8 mouse cellular contexts compared by ENCODE assay signal in genomic region chr17:26138901-26139381, GRCm38 (mm10). TPM values are rescaled to one million over a fixed set of nuclear protein-coding genes. Genes with fewer than 3 reads are reported as not detected.
DNase-seq lines count a peak whose midpoint lies in the region; ATAC-seq and TF ChIP-seq lines count a peak whose summit lies in the region.

No protein-coding gene starts in this region.

- peaks cover 0 to 5% of the 10 kb centered on the region in 2 experiments; a peak in 1 of 4 replicates for H3K4me1 ChIP-seq in ES-E14 (ENCODE audit: control insufficient read depth in 2 of 2, insufficient read depth in 2 of 2, low read length in 2 of 2, poor library complexity in 1 of 2)
- peaks cover 21% of the 10 kb centered on the region for H3K4me1 ChIP-seq in hindbrain, embryonic 12.5 days
- peaks cover 8% of the 10 kb centered on the region; the same call in 1 of the 2 replicates for H3K4me1 ChIP-seq in liver, postnatal 0 days (ENCODE audit: insufficient read depth)
- H3K4me1 ChIP-seq in stomach, embryonic 14.5 days (ENCODE audit: control insufficient read depth, insufficient read depth, low read length): peaks cover 13% of the 10 kb centered on the region; the same call in 1 of the 2 replicates

- no peaks in the 10 kb centered on the region for H3K27me3 ChIP-seq in hindbrain, embryonic 12.5 days
- no peaks in the 10 kb centered on the region for H3K27me3 ChIP-seq in liver, postnatal 0 days (ENCODE audit: insufficient read depth, low read length)
- H3K27me3 ChIP-seq in stomach, embryonic 14.5 days (ENCODE audit: control insufficient read depth, insufficient read depth, low read length): no peaks in the 10 kb centered on the region

- in situ Hi-C loops in ES-E14 (cut with MboI; ENCODE audit: low sequenced_read_pairs in 2 of 2, unreplicated experiment in 2 of 2): no loop called here

- TF ChIP-seq CTCF in layer of hippocampus, adult 2 months (conservative IDR thresholded peaks at IDR 0.05): no peak
- TF ChIP-seq CTCF in liver, postnatal 0 days (IDR thresholded peaks at IDR 0.05; ENCODE audit: low read depth): no peak

- no peaks in the 10 kb centered on the region for H3K9me3 ChIP-seq in ES-E14 (ENCODE audit: control insufficient read depth, insufficient read depth, low read depth, low read length)
- no peaks in the 10 kb centered on the region for H3K9me3 ChIP-seq in hindbrain, embryonic 12.5 days (replicated peaks)
- H3K9me3 ChIP-seq in liver, postnatal 0 days (ENCODE audit: low read length): no peaks in the 10 kb centered on the region
- no peaks in the 10 kb centered on the region for H3K9me3 ChIP-seq in stomach, embryonic 14.5 days (ENCODE audit: control insufficient read depth, low read depth, low read length)

- no peak for TF ChIP-seq EP300 in liver, postnatal 0 days (IDR thresholded peaks at IDR 0.05; ENCODE audit: low read depth)

- WGBS in hindbrain, embryonic 12.5 days: under 1% methylated on average over 46 of the region's 58 CpGs
- 2% methylated on average over 33 of the region's 58 CpGs for WGBS in liver, postnatal 0 days (ENCODE audit: insufficient replicate concordance)
- under 1% methylated on average over 56 of the region's 58 CpGs for WGBS in stomach, embryonic 14.5 days

- peak overlapping the region; percentile 88 for H3K27ac ChIP-seq in layer of hippocampus, adult 2 months
- peak overlapping the region; percentile 67 for H3K27ac ChIP-seq in ES-E14 (ENCODE audit: insufficient read depth, low read depth, low read length, poor library complexity, severe bottlenecking)
- peak overlapping the region; percentile 93 for H3K27ac ChIP-seq in hindbrain, embryonic 12.5 days
- peak overlapping the region; percentile 93 for H3K27ac ChIP-seq in liver, postnatal 0 days (ENCODE audit: low read depth)
- H3K27ac ChIP-seq in stomach, embryonic 14.5 days (ENCODE audit: low read length): peak overlapping the region; percentile 91

- peak overlapping the region; percentile 88 for H3K9ac ChIP-seq in ES-E14 (ENCODE audit: insufficient read depth, low read depth, low read length, poor library complexity, severe bottlenecking)
- peak overlapping the region; percentile 98 for H3K9ac ChIP-seq in hindbrain, embryonic 12.5 days
- peak overlapping the region; percentile 96 for H3K9ac ChIP-seq in liver, postnatal 0 days (replicated peaks)
- H3K9ac ChIP-seq in stomach, embryonic 14.5 days (replicated peaks; ENCODE audit: low read depth, low read length): peak overlapping the region; percentile 97

- peak in 1 of 2 experiments; percentile 39 for DNase-seq in layer of hippocampus, adult 2 months (ENCODE audit: low spot score in 2 of 2)
- DNase-seq in layer of hippocampus, adult 11-12 months (ENCODE audit: low spot score): no peak
- DNase-seq in ES-E14 (ENCODE audit: low read depth, low spot score): no peak
- DNase-seq in liver, postnatal 0 days: no peak
- DNase-seq in adrenal gland, adult 2 months: no peak

- H3K4me2 ChIP-seq in hindbrain, embryonic 12.5 days (replicated peaks): peak overlapping the region; percentile 92
- H3K4me2 ChIP-seq in liver, postnatal 0 days (ENCODE audit: low read depth, low read length): peak overlapping the region; percentile 96
- H3K4me2 ChIP-seq in stomach, embryonic 14.5 days (replicated peaks; ENCODE audit: low read depth, low read length): peak overlapping the region; percentile 81

- peaks cover 10% of the 10 kb centered on the region for H3K36me3 ChIP-seq in ES-E14 (ENCODE audit: control insufficient read depth, insufficient read depth, low read length, poor library complexity, severe bottlenecking)
- H3K36me3 ChIP-seq in hindbrain, embryonic 12.5 days: peaks cover 16% of the 10 kb centered on the region
- peaks cover 14% of the 10 kb centered on the region for H3K36me3 ChIP-seq in liver, postnatal 0 days (replicated peaks; ENCODE audit: insufficient read depth, low read length)
- peaks cover 12% of the 10 kb centered on the region for H3K36me3 ChIP-seq in stomach, embryonic 14.5 days (ENCODE audit: control insufficient read depth, insufficient read depth, low read length)

- peak; percentile 12; the same call in 1 of the 2 replicates for ATAC-seq in common myeloid progenitor, adult 5-6 weeks (replicated peaks; ENCODE audit: low read depth, poor library complexity, severe bottlenecking)
- ATAC-seq in hindbrain, embryonic 12.5 days (ENCODE audit: low FRiP score): peak; percentile 79
- peak; percentile 70 for ATAC-seq in liver, postnatal 0 days
- ATAC-seq in stomach, embryonic 14.5 days (ENCODE audit: insufficient number of reproducible peaks, insufficient read depth, low FRiP score, low read depth): peak; percentile 60

- H3K4me3 ChIP-seq in layer of hippocampus, adult 2 months: peak overlapping the region; percentile 79
- H3K4me3 ChIP-seq in ES-E14 (ENCODE audit: insufficient read depth in 1 of 2, low read depth in 1 of 2, low read length in 2 of 2, poor library complexity in 1 of 2, severe bottlenecking in 1 of 2): peak overlapping the region; percentile 92 to 93
- H3K4me3 ChIP-seq in hindbrain, embryonic 12.5 days: peak overlapping the region; percentile 92
- peak overlapping the region; percentile 83 for H3K4me3 ChIP-seq in liver, postnatal 0 days (ENCODE audit: low read depth, low read length)
- peak overlapping the region; percentile 79 for H3K4me3 ChIP-seq in stomach, embryonic 14.5 days (ENCODE audit: low read depth, low read length)

TF ChIP-seq in ES-E14, 5 proteins besides CTCF, POLR2A, EP300 and RAD21:
- TF ChIP-seq MAFK (IDR thresholded peaks at IDR 0.05; ENCODE audit: insufficient read depth, low read depth, low read length): no peak
- TF ChIP-seq ZNF384 (IDR thresholded peaks at IDR 0.05; ENCODE audit: low read depth, low read length): no peak
- no peak for TF ChIP-seq HCFC1 (IDR thresholded peaks at IDR 0.05; ENCODE audit: borderline replicate concordance, insufficient read depth, low read length)
- no peak for TF ChIP-seq ZC3H11A (IDR thresholded peaks at IDR 0.05; ENCODE audit: borderline replicate concordance, low read depth, low read length)
- no peak for TF ChIP-seq CHD2 (IDR thresholded peaks at IDR 0.05; ENCODE audit: low read depth, low read length)

RNA-seq across cellular contexts. Expression of gene Axin1, which starts 0.5 kb away (rescaled TPM):
- 10 to 100 TPM; 24.3 to 25.2 TPM for total RNA-seq in layer of hippocampus, adult 2 months (2021)
- 33.6 and 38.9 TPM in 2 replicates for total RNA-seq in ES-E14 (2012; rRNA removed)
- total RNA-seq in common myeloid progenitor, adult 5-6 weeks (2017): 145 and 188 TPM in 2 replicates
- 17.7 and 19.4 TPM in 2 replicates for polyA plus RNA-seq in hindbrain, embryonic 12.5 days (2016; fragmentation: Nextera tagmentation; extraction: Ambion mirVana)
- polyA plus RNA-seq in liver, postnatal 0 days (2015; fragmentation: Nextera tagmentation; extraction: Ambion mirVana): 4.7 TPM in 2 replicates
- polyA plus RNA-seq in stomach, embryonic 14.5 days (2014; fragmentation: Nextera tagmentation; extraction: Ambion mirVana): 10.5 and 12.9 TPM in 2 replicates
- total RNA-seq in adrenal gland, adult 2 months (2021): 10 to 100 TPM; 38.5 to 39.3 TPM
- polyA plus RNA-seq in adrenal gland, adult 2 months (2012; rRNA removed): 15.1 and 17.6 TPM in 2 replicates

RNA-seq across cellular contexts. Expression of gene Mrpl28, which starts 15.6 kb away (rescaled TPM):
- total RNA-seq in layer of hippocampus, adult 2 months (2021): 10 to 100 TPM; 59.7 to 63.9 TPM
- total RNA-seq in ES-E14 (2012; rRNA removed): 154 and 156 TPM in 2 replicates
- total RNA-seq in common myeloid progenitor, adult 5-6 weeks (2017): 36.4 and 48.0 TPM in 2 replicates
- polyA plus RNA-seq in hindbrain, embryonic 12.5 days (2016; fragmentation: Nextera tagmentation; extraction: Ambion mirVana): 171 and 184 TPM in 2 replicates
- 81.9 and 85.9 TPM in 2 replicates for polyA plus RNA-seq in liver, postnatal 0 days (2015; fragmentation: Nextera tagmentation; extraction: Ambion mirVana)
- 214 and 221 TPM in 2 replicates for polyA plus RNA-seq in stomach, embryonic 14.5 days (2014; fragmentation: Nextera tagmentation; extraction: Ambion mirVana)
- total RNA-seq in adrenal gland, adult 2 months (2021): 10 to 100 TPM; 77.7 to 87.8 TPM
- 78.6 and 81.4 TPM in 2 replicates for polyA plus RNA-seq in adrenal gland, adult 2 months (2012; rRNA removed)

RNA-seq across cellular contexts. Expression of gene Tmem8, which starts 25.8 kb away (rescaled TPM):
- total RNA-seq in layer of hippocampus, adult 2 months (2021): 10 to 100 TPM; 14.1 to 14.2 TPM
- total RNA-seq in ES-E14 (2012; rRNA removed): 22.3 and 28.5 TPM in 2 replicates
- 2.4 and 9.3 TPM in 2 replicates for total RNA-seq in common myeloid progenitor, adult 5-6 weeks (2017)
- 2.9 and 3.0 TPM in 2 replicates for polyA plus RNA-seq in hindbrain, embryonic 12.5 days (2016; fragmentation: Nextera tagmentation; extraction: Ambion mirVana)
- polyA plus RNA-seq in liver, postnatal 0 days (2015; fragmentation: Nextera tagmentation; extraction: Ambion mirVana): 2.5 and 2.6 TPM in 2 replicates
- polyA plus RNA-seq in stomach, embryonic 14.5 days (2014; fragmentation: Nextera tagmentation; extraction: Ambion mirVana): 2.9 and 3.9 TPM in 2 replicates
- total RNA-seq in adrenal gland, adult 2 months (2021): 1 to 10 TPM; 7.8 to 8.4 TPM
- 25.4 and 26.9 TPM in 2 replicates for polyA plus RNA-seq in adrenal gland, adult 2 months (2012; rRNA removed)

RNA-seq across cellular contexts. Expression of gene Nme4, which starts 43.5 kb away (rescaled TPM):
- 1 to 10 TPM; 5.7 to 6.7 TPM for total RNA-seq in layer of hippocampus, adult 2 months (2021)
- total RNA-seq in ES-E14 (2012; rRNA removed): 96.4 and 133 TPM in 2 replicates
- total RNA-seq in common myeloid progenitor, adult 5-6 weeks (2017): 70.1 and 78.8 TPM in 2 replicates
- 50.4 and 52.9 TPM in 2 replicates for polyA plus RNA-seq in hindbrain, embryonic 12.5 days (2016; fragmentation: Nextera tagmentation; extraction: Ambion mirVana)
- 13.9 and 17.7 TPM in 2 replicates for polyA plus RNA-seq in liver, postnatal 0 days (2015; fragmentation: Nextera tagmentation; extraction: Ambion mirVana)
- 90.7 and 96.5 TPM in 2 replicates for polyA plus RNA-seq in stomach, embryonic 14.5 days (2014; fragmentation: Nextera tagmentation; extraction: Ambion mirVana)
- 1 to 10 TPM; 2.5 to 5.1 TPM for total RNA-seq in adrenal gland, adult 2 months (2021)
- polyA plus RNA-seq in adrenal gland, adult 2 months (2012; rRNA removed): 19.4 and 23.9 TPM in 2 replicates

RNA-seq across cellular contexts. Expression of gene Decr2, which starts 48.8 kb away (rescaled TPM):
- 10 to 100 TPM; 26.7 to 28.9 TPM for total RNA-seq in layer of hippocampus, adult 2 months (2021)
- 12.6 and 15.2 TPM in 2 replicates for total RNA-seq in ES-E14 (2012; rRNA removed)
- 11.8 and 16.0 TPM in 2 replicates for total RNA-seq in common myeloid progenitor, adult 5-6 weeks (2017)
- polyA plus RNA-seq in hindbrain, embryonic 12.5 days (2016; fragmentation: Nextera tagmentation; extraction: Ambion mirVana): 33.1 and 33.8 TPM in 2 replicates
- polyA plus RNA-seq in liver, postnatal 0 days (2015; fragmentation: Nextera tagmentation; extraction: Ambion mirVana): 142 and 151 TPM in 2 replicates
- polyA plus RNA-seq in stomach, embryonic 14.5 days (2014; fragmentation: Nextera tagmentation; extraction: Ambion mirVana): 34.9 and 40.4 TPM in 2 replicates
- 10 to 100 TPM; 24.2 to 25.2 TPM for total RNA-seq in adrenal gland, adult 2 months (2021)
- polyA plus RNA-seq in adrenal gland, adult 2 months (2012; rRNA removed): 8.5 and 10.2 TPM in 2 replicates

Comparison
In these comparisons a context has a peak if more than half of its experiments do, and no peak if none do; other contexts are left out.
1. ATAC-seq: peak in every context shown above with its lines; median percentile 79 in hindbrain, embryonic 12.5 days; 70 in liver, postnatal 0 days; 60 in stomach, embryonic 14.5 days; 12 in common myeloid progenitor, adult 5-6 weeks.